Mouse (Mus musculus) brown adipose tissue, adult 24 weeks (tissue): ENCODE results near the gene Wnt2. TPM values are rescaled to one million over a fixed set of nuclear protein-coding genes. Genes with fewer than 3 reads are reported as not detected.

Experiments used
- H3K27ac ChIP-seq: fragments of 200-500 bp; replicated peaks from 2 replicates; pipeline ENCODE4 v1.5.1; 2012; ENCODE audit warnings: low read depth, mild to moderate bottlenecking, low read length
- H3K4me1 ChIP-seq: fragments of 200-500 bp; 2 replicates; pipeline ENCODE4 v1.6.1; 2012; ENCODE audit warnings: low read length, mixed read lengths; ENCODE audit not compliant: control insufficient read depth, insufficient read depth, insufficient read length
- H3K4me3 ChIP-seq: fragments of 200-500 bp; 2 replicates; pipeline ENCODE4 v1.5.1; 2012; ENCODE audit warnings: low read depth, mild to moderate bottlenecking, low read length, moderate library complexity; ENCODE audit not compliant: insufficient read depth
- polyA plus RNA-seq: library from polyadenylated mRNA; stranded (reverse); fragments of >200 nt; gene quantifications from 2 replicates; pipeline ENCODE4 v1.2.4, GENCODE M21; 2012; ENCODE audit not compliant: missing spikeins, insufficient read depth, insufficient read length

Wnt2 gene
- not detected in 2 replicates for polyA plus RNA-seq

- no peaks in the 10 kb centered on the region for H3K4me1 ChIP-seq
- H3K4me3 ChIP-seq, result peak within 1 kb of the TSS; percentile 17; the same call in 1 of the 2 replicates
- H3K27ac ChIP-seq, result no peak within 1 kb of the TSS
Observed at GRCm38 (mm10) chr6:18029746-18030656, at the start of gene Wnt2. Wnt2 (minus strand) TSS chr6:18030585.

GRCm38 (mm10) chr6:18078615-18079014 lies 48.2 kb upstream of the Wnt2 start:
- Histone ChIP-seq H3K4me3 (no peak overlapping the region), H3K4me1 (no peaks in the 10 kb centered on the region), H3K27ac (no peak overlapping the region)

- Histone ChIP-seq H3K4me1 (no peaks in the 10 kb centered on the region), H3K27ac (no peak overlapping the region), H3K4me3 (no peak overlapping the region)
Observed at GRCm38 (mm10) chr6:18076986-18077385, 46.6 kb upstream of the Wnt2 start.

- no peak overlapping the region for H3K4me3 ChIP-seq
- H3K4me1 ChIP-seq, result no peaks in the 10 kb centered on the region
- no peak overlapping the region for H3K27ac ChIP-seq
Observed at GRCm38 (mm10) chr6:18076577-18076976, 46.2 kb upstream of the Wnt2 start.

GRCm38 (mm10) chr6:18057899-18058298 lies 27.5 kb upstream of the Wnt2 start:
- no peak overlapping the region for H3K4me3 ChIP-seq
- H3K27ac ChIP-seq, result no peak overlapping the region
- H3K4me1 ChIP-seq, result no peaks in the 10 kb centered on the region

GRCm38 (mm10) chr6:18051702-18052101 lies 21.3 kb upstream of the Wnt2 start:
- Histone ChIP-seq H3K4me1 (no peaks in the 10 kb centered on the region), H3K27ac (no peak overlapping the region), H3K4me3 (no peak overlapping the region)

GRCm38 (mm10) chr6:18044299-18044698 lies 13.9 kb upstream of the Wnt2 start:
- no peak overlapping the region for H3K27ac ChIP-seq
- no peak overlapping the region for H3K4me3 ChIP-seq
- no peaks in the 10 kb centered on the region for H3K4me1 ChIP-seq

GRCm38 (mm10) chr6:18043172-18043571 lies 12.8 kb upstream of the Wnt2 start:
- Histone ChIP-seq H3K27ac (no peak overlapping the region), H3K4me1 (no peaks in the 10 kb centered on the region), H3K4me3 (no peak overlapping the region)

- no peaks in the 10 kb centered on the region for H3K4me1 ChIP-seq
- H3K4me3 ChIP-seq, result no peak overlapping the region
- H3K27ac ChIP-seq, result no peak overlapping the region
Observed at GRCm38 (mm10) chr6:18032271-18032670, 1.9 kb upstream of the Wnt2 start.

- no peaks in the 10 kb centered on the region for H3K4me1 ChIP-seq
- H3K4me3 ChIP-seq, result peak overlapping the region; percentile 17; the same call in 1 of the 2 replicates
- no peak overlapping the region for H3K27ac ChIP-seq
Observed at GRCm38 (mm10) chr6:18031509-18032010, 1.2 kb upstream of the Wnt2 start.

GRCm38 (mm10) chr6:18030868-18031508 lies 603 bp upstream of the Wnt2 start:
- no peak overlapping the region for H3K27ac ChIP-seq

GRCm38 (mm10) chr6:18024133-18024794 lies 6.1 kb downstream of the Wnt2 start:
- H3K4me3 ChIP-seq, result no peak overlapping the region
- no peak overlapping the region for H3K27ac ChIP-seq
- H3K4me1 ChIP-seq, result no peaks in the 10 kb centered on the region

More at GRCm38 (mm10) chr6:18030868-18031508, 603 bp upstream of the Wnt2 start:
- H3K4me1 ChIP-seq, result no peaks in the 10 kb centered on the region
- no peak overlapping the region for H3K4me3 ChIP-seq

GRCm38 (mm10) chr6:18013346-18013745 lies 17.0 kb downstream of the Wnt2 start:
- no peaks in the 10 kb centered on the region for H3K4me1 ChIP-seq
- H3K27ac ChIP-seq, result no peak overlapping the region
- no peak overlapping the region for H3K4me3 ChIP-seq

- H3K4me3 ChIP-seq, result no peak overlapping the region
- H3K27ac ChIP-seq, result no peak overlapping the region
- no peaks in the 10 kb centered on the region for H3K4me1 ChIP-seq
Observed at GRCm38 (mm10) chr6:18007356-18007755, 23.0 kb downstream of the Wnt2 start.

GRCm38 (mm10) chr6:18002065-18002464 lies 28.3 kb downstream of the Wnt2 start:
- Histone ChIP-seq H3K4me1 (no peaks in the 10 kb centered on the region), H3K4me3 (no peak overlapping the region), H3K27ac (no peak overlapping the region)
